Mouse (Mus musculus): ENCODE results near the gene Serpina3i.

Serpina3i gene

DNA sequence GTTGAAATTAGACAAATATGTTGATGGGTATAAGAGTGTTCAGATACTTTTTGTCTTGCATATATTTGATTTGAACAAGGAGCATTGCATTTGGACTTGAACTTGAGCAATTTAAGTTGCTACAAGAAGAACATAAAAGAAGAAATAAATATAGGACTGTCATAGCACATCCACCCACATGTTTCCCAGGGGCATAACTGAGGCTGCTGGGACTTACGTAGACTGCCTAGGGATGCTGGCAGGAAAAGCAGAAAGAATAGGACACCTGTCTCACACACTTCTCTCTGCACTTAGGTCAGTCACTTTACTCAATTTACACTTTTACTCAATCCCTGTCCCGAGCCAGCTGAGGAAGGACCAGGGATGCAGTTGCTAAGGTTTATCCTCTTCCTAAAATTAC lies 31.0 kb downstream of the Serpina3i start:
- DNase-seq (ENCODE audit: low spot score), result no peak

DNA sequence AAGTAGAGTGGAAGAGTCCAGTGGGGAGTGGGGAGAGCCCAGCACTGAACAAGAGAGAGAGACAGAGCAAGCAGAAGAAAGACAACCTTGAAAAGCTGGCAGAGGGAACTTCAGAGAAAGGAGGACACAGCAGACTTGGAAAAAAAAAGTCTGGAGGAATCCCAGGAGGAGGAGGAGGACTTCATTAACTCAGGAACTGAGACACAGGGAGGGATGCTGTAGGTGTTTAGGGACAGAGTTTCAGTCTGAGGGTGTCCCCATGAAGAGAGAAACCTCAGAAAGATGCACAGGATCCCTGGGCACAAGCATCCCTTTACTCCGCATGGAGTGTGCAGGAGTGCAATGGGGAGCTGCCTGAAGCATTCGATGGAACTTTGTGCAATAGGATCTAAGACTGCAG lies 35.1 kb downstream of the Serpina3i start:
- DNase-seq (ENCODE audit: low spot score), result no peak

GRCm38 (mm10) chr12:104305991-104306390 lies 43.1 kb downstream of the Serpina3i start:
- no peak for DNase-seq (ENCODE audit: low spot score)

DNA sequence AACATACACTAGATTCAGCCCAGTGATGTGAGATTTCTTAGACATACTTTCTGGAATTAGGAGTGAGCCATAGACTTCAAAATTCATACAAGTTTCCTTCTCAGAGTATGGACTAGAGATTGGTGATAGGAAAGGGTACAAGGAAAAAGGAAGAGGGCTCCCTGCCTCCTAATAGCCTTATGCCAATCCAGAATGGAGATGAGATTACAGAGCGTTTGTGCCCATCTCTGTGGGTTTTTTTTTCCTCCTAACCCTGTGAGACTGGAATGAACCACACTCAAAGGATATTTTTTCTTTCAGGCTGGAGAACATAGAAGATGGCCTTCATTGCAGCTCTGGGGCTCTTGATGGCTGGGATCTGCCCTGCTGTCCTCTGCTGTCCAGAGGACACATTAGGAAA lies 51.3 kb downstream of the Serpina3i start, which contains the start of gene Serpina3j:
Gene Serpina3j (plus strand): TSS at position 301 of the 400 bp plus-strand sequence.
- DNase-seq (ENCODE audit: low spot score), result no peak

All from urinary bladder, postnatal 14 days (tissue).